Mouse (Mus musculus): ENCODE data around the gene Nicn1. TPM values are rescaled to one million over a fixed set of nuclear protein-coding genes. Genes with fewer than 3 reads are reported as not detected.

Nicn1 gene
- polyA plus RNA-seq, 1 experiment, result 37.9 TPM

- Histone ChIP-seq H3K36me3 (ENCODE audit: control insufficient read depth, insufficient read depth) (no peaks in the 10 kb centered on the region), H3ac (ENCODE audit: control insufficient read depth, insufficient read length) (no peak overlapping the region), H3K79me2 (ENCODE audit: control insufficient read depth, insufficient read depth) (peaks cover 13% of the 10 kb centered on the region), H3K27me3 (ENCODE audit: control insufficient read depth, insufficient read depth, insufficient read length) (no peaks in the 10 kb centered on the region), H3K4me3 (no peak overlapping the region), H3K4me2 (ENCODE audit: low read depth) (no peak overlapping the region)
- TF ChIP-seq MYOG (IDR thresholded peaks at IDR 0.05; ENCODE audit: control insufficient read depth in 1 of 3, insufficient read depth in 1 of 3, insufficient read length in 2 of 3, low read depth in 2 of 3), result no peak
- peak; percentile 17 for TF ChIP-seq POLR2AphosphoS2 (IDR thresholded peaks at IDR 0.05; ENCODE audit: insufficient read length, low read depth)
- no peak for TF ChIP-seq E2F4 (IDR thresholded peaks at IDR 0.05; ENCODE audit: insufficient read depth)
Measured at GRCm38 (mm10) chr9:108301853-108302252, 11.6 kb downstream of the Nicn1 start.

GRCm38 (mm10) chr9:108304716-108305115 lies 14.5 kb downstream of the Nicn1 start:
- peak overlapping the region; percentile 95 for H3ac ChIP-seq (ENCODE audit: control insufficient read depth, insufficient read length)
- peaks cover 41% of the 10 kb centered on the region for H3K79me2 ChIP-seq (ENCODE audit: control insufficient read depth, insufficient read depth)
- no peak for TF ChIP-seq SRF (IDR thresholded peaks at IDR 0.05; ENCODE audit: control insufficient read depth, insufficient read length, low read depth)
- no peak for TF ChIP-seq MYOD1 (IDR thresholded peaks at IDR 0.05; ENCODE audit: control insufficient read depth in 1 of 3, insufficient read length in 2 of 3, low read depth in 2 of 3)
- TF ChIP-seq POLR2AphosphoS2 (IDR thresholded peaks at IDR 0.05; ENCODE audit: insufficient read length, low read depth), result no peak
- TF ChIP-seq USF1 (IDR thresholded peaks at IDR 0.05; ENCODE audit: low read depth), result no peak
- no peak for TF ChIP-seq MYOG (IDR thresholded peaks at IDR 0.05; ENCODE audit: control insufficient read depth in 1 of 3, insufficient read depth in 1 of 3, insufficient read length in 2 of 3, low read depth in 2 of 3)
- TF ChIP-seq TCF3 (IDR thresholded peaks at IDR 0.05; ENCODE audit: insufficient read length, low read depth), result no peak
- no peak for TF ChIP-seq TCF12 (IDR thresholded peaks at IDR 0.05; ENCODE audit: insufficient read depth, poor library complexity, severe bottlenecking)
- TF ChIP-seq POLR2A (IDR thresholded peaks at IDR 0.05; ENCODE audit: insufficient read length, low read depth), result no peak
- TF ChIP-seq E2F4 (IDR thresholded peaks at IDR 0.05; ENCODE audit: insufficient read depth), result no peak
- no peak for TF ChIP-seq CEBPB (IDR thresholded peaks at IDR 0.05; ENCODE audit: insufficient read depth, poor library complexity, severe bottlenecking)
- TF ChIP-seq MAX (IDR thresholded peaks at IDR 0.05; ENCODE audit: low read depth), result no peak
- TF ChIP-seq REST (IDR thresholded peaks at IDR 0.05; ENCODE audit: insufficient read depth, insufficient read length), result no peak
- peak overlapping the region; percentile 84 for H3K4me2 ChIP-seq (ENCODE audit: low read depth)
- peak overlapping the region; percentile 85 for H3K4me3 ChIP-seq
- H3K36me3 ChIP-seq (ENCODE audit: control insufficient read depth, insufficient read depth), result no peaks in the 10 kb centered on the region
- H3K27me3 ChIP-seq (ENCODE audit: control insufficient read depth, insufficient read depth, insufficient read length), result no peaks in the 10 kb centered on the region

GRCm38 (mm10) chr9:108305170-108305569 lies 14.9 kb downstream of the Nicn1 start:
- Histone ChIP-seq H3K4me3 (peak overlapping the region; percentile 85), H3K4me2 (ENCODE audit: low read depth) (peak overlapping the region; percentile 84), H3K79me2 (ENCODE audit: control insufficient read depth, insufficient read depth) (peaks cover 46% of the 10 kb centered on the region), H3K27me3 (ENCODE audit: control insufficient read depth, insufficient read depth, insufficient read length) (no peaks in the 10 kb centered on the region), H3K36me3 (ENCODE audit: control insufficient read depth, insufficient read depth) (no peaks in the 10 kb centered on the region), H3ac (ENCODE audit: control insufficient read depth, insufficient read length) (peak overlapping the region; percentile 95)
- TF ChIP-seq E2F4 (IDR thresholded peaks at IDR 0.05; ENCODE audit: insufficient read depth) (no peak), CEBPB (IDR thresholded peaks at IDR 0.05; ENCODE audit: insufficient read depth, poor library complexity, severe bottlenecking) (no peak), POLR2AphosphoS2 (IDR thresholded peaks at IDR 0.05; ENCODE audit: insufficient read length, low read depth) (no peak), REST (IDR thresholded peaks at IDR 0.05; ENCODE audit: insufficient read depth, insufficient read length) (no peak), TCF3 (IDR thresholded peaks at IDR 0.05; ENCODE audit: insufficient read length, low read depth) (no peak), POLR2A (IDR thresholded peaks at IDR 0.05; ENCODE audit: insufficient read length, low read depth) (no peak), TCF12 (IDR thresholded peaks at IDR 0.05; ENCODE audit: insufficient read depth, poor library complexity, severe bottlenecking) (no peak), SRF (IDR thresholded peaks at IDR 0.05; ENCODE audit: control insufficient read depth, insufficient read length, low read depth) (no peak), MYOD1 (IDR thresholded peaks at IDR 0.05; ENCODE audit: control insufficient read depth in 1 of 3, insufficient read length in 2 of 3, low read depth in 2 of 3) (no peak)

- H3ac ChIP-seq (ENCODE audit: control insufficient read depth, insufficient read length), result peak within 1 kb of the TSS; percentile 95
- H3K27me3 ChIP-seq (ENCODE audit: control insufficient read depth, insufficient read depth, insufficient read length), result no peaks in the 10 kb centered on the region
- peak within 1 kb of the TSS; percentile 85 for H3K4me3 ChIP-seq
- no peak for TF ChIP-seq E2F4 (IDR thresholded peaks at IDR 0.05; ENCODE audit: insufficient read depth)
- no peak for TF ChIP-seq TCF12 (IDR thresholded peaks at IDR 0.05; ENCODE audit: insufficient read depth, poor library complexity, severe bottlenecking)
- TF ChIP-seq POLR2A (IDR thresholded peaks at IDR 0.05; ENCODE audit: insufficient read length, low read depth), result peak; percentile 87
- TF ChIP-seq MYOD1 (IDR thresholded peaks at IDR 0.05; ENCODE audit: control insufficient read depth in 1 of 3, insufficient read length in 2 of 3, low read depth in 2 of 3), result no peak
- no peak for TF ChIP-seq MAX (IDR thresholded peaks at IDR 0.05; ENCODE audit: low read depth)
- no peak for TF ChIP-seq MYOG (IDR thresholded peaks at IDR 0.05; ENCODE audit: control insufficient read depth in 1 of 3, insufficient read depth in 1 of 3, insufficient read length in 2 of 3, low read depth in 2 of 3)
- no peak for TF ChIP-seq USF1 (IDR thresholded peaks at IDR 0.05; ENCODE audit: low read depth)
- no peak for TF ChIP-seq TCF3 (IDR thresholded peaks at IDR 0.05; ENCODE audit: insufficient read length, low read depth)
- TF ChIP-seq CEBPB (IDR thresholded peaks at IDR 0.05; ENCODE audit: insufficient read depth, poor library complexity, severe bottlenecking), result peak; percentile 93
- no peak for TF ChIP-seq REST (IDR thresholded peaks at IDR 0.05; ENCODE audit: insufficient read depth, insufficient read length)
- peak; percentile 14 for TF ChIP-seq SRF (IDR thresholded peaks at IDR 0.05; ENCODE audit: control insufficient read depth, insufficient read length, low read depth)
- peak; percentile 96 for TF ChIP-seq POLR2AphosphoS2 (IDR thresholded peaks at IDR 0.05; ENCODE audit: insufficient read length, low read depth)
- H3K79me2 ChIP-seq (ENCODE audit: control insufficient read depth, insufficient read depth), result peaks cover 53% of the 10 kb centered on the region
- peak within 1 kb of the TSS; percentile 89 for H3K4me2 ChIP-seq (ENCODE audit: low read depth)
- no peaks in the 10 kb centered on the region for H3K36me3 ChIP-seq (ENCODE audit: control insufficient read depth, insufficient read depth)
Measured at GRCm38 (mm10) chr9:108305629-108306520, 15.6 kb downstream of the Nicn1 start, which contains the start of the genes Rhoa and Tcta. Gene Rhoa, plus strand, starts transcription at chr9:108306129. Gene Tcta, minus strand, starts transcription at chr9:108306160.
